Mouse (Mus musculus): ENCODE data around the gene Rprd1b.

Gene Rprd1b

DNA sequence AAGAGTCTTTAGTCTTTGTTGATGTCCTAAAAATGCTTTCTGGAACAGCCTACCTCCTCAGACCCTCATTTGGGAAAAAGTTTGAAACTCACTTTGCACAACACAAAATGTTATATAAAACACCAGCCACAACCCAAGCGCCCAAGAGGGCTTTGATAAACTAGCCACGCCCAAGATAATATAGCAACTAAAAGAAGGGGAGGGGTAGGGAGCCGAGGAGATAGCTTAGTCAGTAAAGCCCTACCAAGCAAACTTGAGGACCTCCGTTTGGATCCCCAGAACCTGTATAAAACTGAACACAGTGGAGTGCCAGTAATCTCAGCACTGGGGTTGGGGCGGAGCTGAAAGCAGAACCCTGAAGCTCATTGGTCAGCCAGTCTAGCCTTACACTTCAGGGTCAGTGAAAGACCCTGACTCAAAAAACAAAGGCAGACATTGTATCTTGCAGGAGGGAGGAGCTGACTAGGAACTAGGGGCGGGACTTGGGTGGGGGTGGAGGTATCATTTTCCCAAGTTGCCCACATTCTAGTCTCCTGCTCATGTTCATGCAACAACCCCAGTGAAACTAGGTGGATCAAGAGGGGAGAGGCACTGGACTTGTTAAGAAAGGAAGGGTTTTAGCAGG lies 124.5 kb downstream of the Rprd1b start:
- no peak for DNase-seq

DNA sequence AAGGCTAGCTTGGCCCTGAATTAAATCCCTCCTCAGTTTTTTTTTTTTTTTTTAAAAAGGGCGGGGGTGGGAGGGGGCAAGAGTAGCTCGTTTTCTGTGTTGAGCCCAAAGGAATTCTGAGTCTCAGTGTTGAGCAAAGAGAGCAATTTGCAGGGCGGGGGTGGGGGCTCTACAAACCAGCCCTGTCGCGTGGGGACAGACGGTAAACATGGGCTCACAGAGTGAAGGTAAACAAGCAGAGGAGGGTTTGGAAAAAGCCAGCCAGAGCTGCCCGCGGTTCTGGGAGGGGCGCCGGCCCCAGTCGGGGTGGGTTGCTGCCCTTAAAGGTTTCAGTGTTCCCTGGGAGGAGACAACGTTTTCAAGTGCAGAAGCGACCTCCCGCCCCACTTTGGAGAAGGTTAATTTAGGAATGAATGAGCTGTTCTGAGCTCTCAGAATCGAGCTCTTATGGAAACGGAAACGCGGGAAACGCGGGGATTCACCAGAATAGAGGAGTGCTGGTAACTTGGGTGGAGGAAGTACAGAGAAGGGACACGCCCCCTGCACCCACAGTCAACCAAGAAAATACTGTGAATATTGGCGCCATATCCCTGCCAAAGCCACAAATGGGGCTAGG lies 125.5 kb downstream of the Rprd1b start:
- no peak for DNase-seq

DNA sequence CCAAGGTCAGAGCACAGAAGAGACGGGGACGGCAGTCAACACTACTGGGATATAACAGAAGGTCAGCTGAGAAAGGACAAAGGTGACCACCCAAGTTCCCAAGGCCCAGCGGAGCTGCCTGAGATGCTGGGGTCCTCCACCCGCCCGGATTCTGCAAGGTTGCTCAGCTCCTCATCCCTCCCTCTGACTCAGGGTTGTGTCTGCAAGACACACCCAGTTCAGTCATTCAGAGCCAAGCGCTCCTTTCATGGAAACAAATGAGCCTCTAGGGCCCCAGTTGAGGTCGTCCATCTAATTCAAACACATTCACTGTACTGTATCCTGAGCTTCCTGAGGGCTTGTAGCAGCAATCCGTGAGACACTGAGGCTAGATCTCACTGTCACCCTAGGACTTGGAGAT lies 126.3 kb downstream of the Rprd1b start:
- no peak for DNase-seq

DNA sequence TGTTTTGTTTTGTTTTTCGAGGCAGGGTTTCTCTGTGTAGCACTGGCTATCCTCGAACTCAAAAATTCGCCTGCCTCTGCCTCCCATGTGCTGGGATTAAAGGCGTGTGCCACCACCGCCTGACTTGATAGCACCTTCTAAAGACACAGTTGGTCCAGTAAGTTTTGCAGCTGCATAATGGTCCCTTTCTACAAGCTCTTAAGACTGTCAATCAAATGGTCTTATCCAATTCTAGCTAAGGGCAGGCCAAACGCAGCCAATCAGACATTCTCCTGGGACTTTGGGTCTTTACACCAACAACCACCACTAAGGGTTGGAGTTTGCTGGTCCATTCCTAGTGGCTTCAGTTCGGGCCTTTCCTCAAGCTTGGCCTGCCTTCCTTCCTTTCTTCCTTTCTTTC lies 126.8 kb downstream of the Rprd1b start:
- DNase-seq = no peak

DNA sequence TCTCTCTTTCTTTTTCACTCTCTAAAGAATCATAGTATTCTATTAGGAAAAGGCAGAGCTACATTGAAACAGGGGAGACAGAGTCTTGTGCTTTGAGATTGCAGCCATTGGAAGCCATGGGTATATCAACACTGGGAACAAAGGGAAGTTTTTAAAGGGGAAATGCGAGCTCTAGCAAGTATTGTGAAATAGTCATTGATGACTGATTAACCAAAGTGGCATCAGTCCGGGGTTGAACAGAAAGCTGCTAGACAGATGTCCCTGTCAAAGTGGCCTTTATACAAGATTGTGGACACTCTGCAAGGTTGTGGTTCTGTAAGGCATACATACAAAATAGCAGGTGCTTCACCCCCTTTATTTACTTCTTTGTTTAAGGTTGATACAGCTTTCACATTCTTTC lies 127.3 kb downstream of the Rprd1b start:
- DNase-seq = no peak

DNA sequence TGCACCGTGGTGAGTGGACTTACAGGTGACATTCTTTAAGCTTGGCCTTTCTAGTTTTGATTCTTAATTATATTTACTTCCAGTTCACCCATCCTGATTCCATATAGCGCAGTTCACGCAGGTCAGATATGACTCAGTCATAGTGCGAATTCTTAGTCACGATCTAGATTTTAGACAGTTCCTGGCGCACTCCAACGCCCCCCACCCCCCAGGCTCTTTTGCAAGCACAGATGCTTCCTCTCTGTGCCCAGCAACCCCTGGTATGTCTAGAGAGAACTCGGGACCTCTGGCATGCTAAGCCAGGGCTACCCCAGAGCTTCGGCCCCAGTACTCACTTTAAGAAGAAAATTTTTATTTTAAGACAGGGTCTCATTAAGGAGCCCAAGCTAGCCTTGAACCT lies 128.2 kb downstream of the Rprd1b start:
- no peak for DNase-seq

GRCm38 (mm10) chr2:158157654-158158053 lies 129.4 kb downstream of the Rprd1b start:
- no peak for DNase-seq

DNA sequence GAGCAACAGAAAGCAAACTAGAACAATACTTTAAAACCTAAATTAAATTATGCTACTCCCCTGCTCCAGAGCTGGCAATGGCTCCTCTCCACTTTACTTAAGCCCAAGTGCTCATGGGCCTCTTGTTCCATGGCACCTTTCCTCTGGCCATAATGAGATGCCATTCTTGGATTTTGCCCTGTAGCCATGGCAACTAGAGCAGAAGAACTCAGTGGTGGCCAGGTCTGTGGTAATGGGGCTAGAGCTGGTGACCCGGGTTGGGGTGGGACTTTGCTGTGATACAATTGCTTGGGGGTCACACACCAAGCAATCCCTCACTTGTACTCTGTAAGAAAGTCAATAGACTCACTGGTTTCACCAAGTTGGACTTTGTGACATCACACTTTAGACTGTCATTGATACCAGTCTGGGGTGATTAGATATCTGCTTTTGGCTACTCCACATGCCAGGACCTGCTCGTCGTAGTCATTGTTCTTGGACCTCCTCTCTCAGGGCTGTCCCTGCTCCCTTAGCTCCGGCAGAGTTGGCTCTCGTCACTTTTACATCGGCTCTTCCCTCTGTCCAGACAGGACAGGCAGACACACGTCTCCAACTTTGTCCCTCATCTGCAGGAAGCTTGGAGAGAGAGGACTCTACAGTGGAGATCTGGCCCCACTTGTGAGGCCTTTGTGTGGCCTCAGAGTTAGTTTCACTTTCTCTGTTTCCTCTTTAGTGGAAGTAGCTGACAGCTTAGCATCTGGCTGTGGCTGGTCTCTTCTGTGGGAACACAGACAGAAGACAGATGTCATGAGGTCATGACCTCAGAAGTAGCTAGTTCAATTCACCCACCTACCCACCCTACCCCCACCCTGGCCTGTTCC lies 131.3 kb downstream of the Rprd1b start:
- DNase-seq = no peak

DNA sequence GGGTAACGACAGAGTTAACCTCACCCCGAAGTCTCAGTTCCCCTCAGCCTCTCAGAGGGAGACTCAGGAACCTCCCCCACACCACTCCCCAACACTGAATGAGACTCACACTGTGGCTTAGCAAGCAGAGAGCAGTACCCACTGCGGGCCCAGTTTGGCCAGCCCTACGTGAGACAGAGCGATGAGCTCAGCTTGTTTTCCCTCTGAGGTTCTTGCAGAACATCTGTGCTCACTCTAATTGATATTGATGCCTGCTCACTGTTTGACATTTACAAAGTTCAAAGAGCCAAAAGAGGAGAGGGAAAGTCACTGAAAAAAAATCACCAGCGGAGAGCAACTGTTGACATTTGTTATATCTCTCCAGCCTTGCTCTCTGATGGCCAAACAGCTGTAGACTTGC lies 133.5 kb downstream of the Rprd1b start:
- no peak for DNase-seq

- no peak for DNase-seq
Observed at GRCm38 (mm10) chr2:158163034-158163433, 134.7 kb downstream of the Rprd1b start.

- no peak for DNase-seq
Observed at GRCm38 (mm10) chr2:158165776-158166175, 137.5 kb downstream of the Rprd1b start.

DNA sequence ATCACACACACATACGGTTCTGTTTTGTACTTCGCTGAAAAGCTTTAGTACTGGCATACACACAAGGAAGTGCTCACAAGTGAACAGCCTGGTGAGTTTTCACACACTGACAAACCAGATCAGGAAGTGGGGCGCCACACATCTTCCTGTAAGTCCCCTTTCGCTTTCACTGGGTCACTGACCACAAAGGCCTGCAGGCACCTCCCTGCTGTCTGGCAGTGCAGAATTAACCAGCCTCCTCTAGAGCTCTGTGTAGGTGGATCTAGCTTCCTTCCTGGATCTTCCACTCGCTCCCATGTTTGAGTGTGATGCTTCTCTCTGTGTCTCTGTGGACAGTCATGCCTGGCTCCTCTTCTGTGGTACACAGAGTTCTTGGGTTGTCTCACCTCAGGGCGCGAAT lies 138.3 kb downstream of the Rprd1b start:
- DNase-seq = no peak

GRCm38 (mm10) chr2:158167496-158168205 lies 139.4 kb downstream of the Rprd1b start:
- DNase-seq = no peak

DNA sequence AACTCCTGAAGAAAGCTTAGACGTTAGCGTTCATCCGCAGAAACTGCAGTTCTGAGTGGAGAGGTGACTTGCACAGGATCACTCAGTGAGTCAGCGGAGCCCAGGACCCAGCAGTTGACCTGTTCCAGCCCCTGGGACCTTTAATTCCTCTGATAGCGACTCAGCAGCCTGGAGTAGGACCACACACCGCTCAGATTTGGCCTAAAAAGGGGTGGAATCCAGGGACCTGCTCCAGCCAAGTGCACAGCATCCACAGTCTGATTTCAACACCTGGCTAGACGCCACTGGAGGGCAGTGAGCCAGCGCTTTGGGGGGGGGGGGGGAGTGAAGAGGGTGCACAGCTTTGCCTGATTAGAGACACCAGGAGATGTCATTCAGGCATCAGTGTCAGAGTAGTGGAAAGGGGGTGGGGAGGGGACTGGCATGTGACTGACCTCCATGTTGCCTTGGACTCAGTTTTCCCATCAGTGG lies 140.5 kb downstream of the Rprd1b start:
- DNase-seq = no peak

DNA sequence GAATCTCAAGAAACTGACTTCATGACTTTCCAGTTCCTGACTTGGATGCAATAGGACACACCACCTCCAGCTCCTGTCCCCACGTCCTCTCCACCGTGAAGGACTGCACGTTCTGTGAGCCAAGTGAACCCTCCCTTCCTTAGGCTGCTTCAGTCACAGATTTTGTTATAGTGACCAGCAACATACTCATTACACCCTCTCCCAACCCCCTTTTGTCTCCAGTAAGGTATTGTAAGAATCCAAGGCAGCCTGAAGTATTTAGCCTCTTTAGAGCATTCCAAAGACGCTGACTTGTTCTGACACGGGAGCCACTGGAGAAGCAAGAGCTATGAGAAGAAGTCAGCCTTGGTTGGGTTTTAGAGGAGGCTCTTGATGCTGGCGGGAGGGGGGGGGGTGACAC lies 141.1 kb downstream of the Rprd1b start:
- DNase-seq = no peak

DNA sequence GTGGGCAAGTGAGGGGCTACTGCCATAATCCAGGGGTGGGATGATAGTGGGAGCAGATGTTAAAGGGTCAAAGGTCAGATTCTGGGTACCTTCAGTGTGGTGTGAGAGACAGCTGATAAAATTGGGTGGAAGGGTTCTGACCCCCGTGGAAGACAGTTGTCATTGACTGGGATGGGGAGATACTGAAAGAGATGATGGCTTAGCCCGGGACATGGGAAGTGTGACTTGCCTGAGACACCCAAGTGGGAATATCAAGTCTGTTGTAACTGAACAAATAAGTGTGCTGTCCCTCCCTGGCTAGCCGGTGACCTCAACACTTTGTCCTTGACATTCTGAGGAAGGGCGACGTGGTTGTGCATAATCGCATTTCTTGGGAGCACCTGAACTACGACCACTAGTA lies 141.5 kb downstream of the Rprd1b start:
- no peak for DNase-seq

DNA sequence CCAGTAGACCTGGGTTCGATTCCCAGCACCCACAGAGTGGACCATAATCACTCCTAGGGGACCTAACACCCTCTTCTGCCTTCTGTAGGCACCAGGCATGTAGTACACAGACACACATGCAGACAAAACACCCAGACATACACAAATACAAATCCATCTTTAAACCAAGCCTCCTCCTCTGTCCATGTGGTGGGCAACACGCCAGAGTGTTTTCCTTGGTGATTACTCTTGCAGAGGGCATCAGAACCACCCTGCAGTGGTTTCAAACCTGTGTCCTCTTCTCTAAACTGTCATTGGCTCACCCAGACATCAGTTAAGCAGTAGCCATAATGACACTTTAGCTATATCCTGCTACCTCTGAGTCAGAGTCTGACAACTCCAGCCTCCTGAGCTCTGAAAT lies 142.1 kb downstream of the Rprd1b start:
- DNase-seq = no peak

DNA sequence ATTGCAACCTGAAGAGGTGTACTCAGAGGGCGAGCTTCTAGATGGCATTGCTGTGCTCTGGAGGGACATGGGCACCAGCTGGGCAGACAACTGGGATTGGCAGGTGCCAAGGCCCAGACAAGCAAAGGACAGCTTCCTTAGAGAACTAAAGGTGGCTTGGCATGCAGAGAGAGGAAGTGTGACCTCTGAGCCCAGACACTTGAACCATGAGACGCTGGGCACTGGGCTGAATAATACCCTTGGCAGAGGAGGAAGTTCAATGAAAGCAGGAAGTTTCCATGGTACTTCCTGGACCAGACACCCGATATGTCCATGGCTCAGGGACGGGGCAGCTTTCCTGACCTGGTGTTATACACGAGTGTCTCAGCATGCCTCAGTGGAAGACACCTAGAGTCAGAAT lies 146.1 kb downstream of the Rprd1b start:
- no peak for DNase-seq

- no peak for DNase-seq
Observed at GRCm38 (mm10) chr2:158174958-158175357, 146.7 kb downstream of the Rprd1b start.

- DNase-seq = no peak
Observed at GRCm38 (mm10) chr2:158175433-158175832, 147.1 kb downstream of the Rprd1b start.

- DNase-seq = no peak
Observed at GRCm38 (mm10) chr2:158176763-158177162, 148.5 kb downstream of the Rprd1b start.

GRCm38 (mm10) chr2:158177574-158177973 lies 149.3 kb downstream of the Rprd1b start:
- no peak for DNase-seq

GRCm38 (mm10) chr2:158178139-158178538 lies 149.8 kb downstream of the Rprd1b start:
- no peak for DNase-seq

Data from cerebellum, adult 18-20 months (tissue).